Mouse (Mus musculus) A20 (cell line): Measurements from ENCODE around the gene Arfip2.

Source experiments
- DNase-seq: peaks from one replicate; pipeline ENCODE4 v3.0.0-alpha.2; 2011; ENCODE audit warnings: low read depth, low spot score

The Arfip2 gene

DNA sequence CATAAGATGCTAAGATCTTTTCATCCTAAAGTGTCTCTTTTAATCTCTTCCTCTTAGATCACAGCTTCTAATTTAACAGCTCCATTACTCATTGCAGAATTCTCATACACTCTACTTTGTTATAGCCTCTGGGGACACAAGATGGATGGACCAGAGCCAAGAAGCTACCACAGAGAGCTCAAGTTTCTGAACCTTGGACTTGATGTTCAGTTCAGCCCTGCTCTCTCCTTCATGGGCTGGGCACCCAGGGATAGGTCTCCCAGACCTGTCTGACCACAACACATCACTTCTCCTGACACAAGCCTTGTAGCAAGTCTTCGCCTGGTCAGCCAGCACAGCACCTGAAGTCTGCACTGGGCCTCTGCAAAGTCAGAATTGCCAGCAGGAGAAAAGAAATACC, 25.8 kb downstream of the Arfip2 start:
- DNase-seq, result no peak

DNA sequence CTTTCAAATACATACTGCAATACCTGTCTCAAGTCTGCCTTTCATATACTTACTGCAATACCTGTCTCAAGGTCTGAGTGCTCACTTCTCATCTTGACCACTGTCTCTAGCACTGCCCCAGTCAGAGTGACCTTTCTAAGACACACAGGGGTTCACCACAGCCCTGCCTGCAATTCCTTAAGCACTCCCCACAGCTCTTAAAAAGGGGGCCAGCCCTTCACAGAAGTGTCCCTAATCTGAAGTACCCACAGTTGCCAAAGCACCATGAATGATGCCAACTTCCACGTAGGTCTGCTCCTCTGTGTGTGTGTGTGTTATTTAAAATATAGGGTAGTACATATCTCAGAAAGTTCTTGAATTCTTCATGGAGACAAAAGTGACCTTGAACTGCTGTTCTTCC, 28.4 kb downstream of the Arfip2 start:
- DNase-seq, result no peak

DNA sequence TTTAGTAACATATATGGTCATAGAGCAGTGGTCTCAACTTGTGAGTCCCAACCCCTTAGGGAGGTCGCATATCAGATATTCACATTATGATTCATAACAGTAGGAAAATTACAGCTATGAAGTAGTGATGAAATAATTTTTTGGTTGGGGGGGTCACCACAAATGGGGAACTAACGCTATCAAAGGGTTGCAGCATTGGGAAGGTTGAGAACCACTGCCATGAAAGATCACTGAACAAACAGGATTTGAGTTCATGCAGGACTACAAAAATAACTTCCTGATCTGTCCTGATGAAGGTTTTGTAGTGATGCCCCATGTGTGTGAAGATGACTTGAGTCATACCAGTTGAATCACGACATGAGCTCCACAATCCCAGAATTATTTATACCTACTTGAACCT, 31.7 kb downstream of the Arfip2 start:
- no peak for DNase-seq

DNA sequence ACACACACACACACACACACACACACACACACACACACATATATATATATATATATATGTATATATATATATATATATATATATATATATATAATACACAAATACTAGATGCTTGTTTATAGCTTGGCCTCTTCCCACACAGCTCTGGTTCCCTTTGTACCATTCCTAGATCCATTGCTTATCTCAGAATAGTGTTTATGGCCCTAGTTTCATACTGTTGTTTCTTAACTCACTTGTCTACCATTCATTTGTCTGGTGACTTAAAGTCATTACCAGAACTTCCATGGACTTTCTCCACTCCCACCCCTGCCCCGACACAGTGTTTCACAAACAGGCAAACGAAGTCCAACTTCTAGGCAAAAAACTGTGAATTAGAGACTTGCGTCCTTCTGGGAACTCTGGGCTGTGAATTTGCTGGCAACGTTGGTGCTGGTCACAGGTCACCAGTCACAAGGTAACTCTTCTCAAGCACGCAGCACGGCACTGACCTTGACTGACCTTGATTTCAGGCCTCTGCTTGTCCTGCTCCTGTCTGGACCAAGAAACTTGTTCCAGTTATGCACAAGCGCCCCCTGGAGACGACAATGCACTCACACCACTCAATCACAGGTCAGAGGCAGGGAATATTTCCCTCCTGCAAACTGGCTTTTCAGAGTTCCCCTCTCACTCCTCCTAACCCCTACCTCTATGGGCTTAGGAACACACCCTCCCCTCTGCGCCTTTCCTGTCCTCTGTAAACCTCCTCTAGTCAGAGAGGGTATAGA, 37.2 kb downstream of the Arfip2 start:
- peak; percentile 59 for DNase-seq

DNA sequence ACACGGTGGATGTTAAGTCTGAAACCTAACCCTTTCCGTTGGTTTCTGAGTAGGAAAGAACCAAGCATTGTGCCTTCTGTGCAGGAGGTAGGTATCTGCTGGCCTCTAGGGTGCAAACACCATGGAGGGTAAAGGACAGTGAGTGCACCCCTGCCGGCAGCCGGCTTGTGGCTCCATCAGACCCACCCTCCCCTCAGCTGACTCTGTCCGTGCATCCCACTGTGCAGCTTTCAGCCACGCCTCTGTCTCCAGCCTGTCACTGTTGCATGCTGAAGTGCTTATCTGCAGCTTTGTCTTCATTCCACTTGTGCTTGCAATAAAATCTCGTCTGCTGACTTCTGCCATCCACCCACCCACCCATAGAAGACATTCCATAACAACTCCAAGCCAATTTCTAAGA, 50.1 kb downstream of the Arfip2 start:
- no peak for DNase-seq

DNA sequence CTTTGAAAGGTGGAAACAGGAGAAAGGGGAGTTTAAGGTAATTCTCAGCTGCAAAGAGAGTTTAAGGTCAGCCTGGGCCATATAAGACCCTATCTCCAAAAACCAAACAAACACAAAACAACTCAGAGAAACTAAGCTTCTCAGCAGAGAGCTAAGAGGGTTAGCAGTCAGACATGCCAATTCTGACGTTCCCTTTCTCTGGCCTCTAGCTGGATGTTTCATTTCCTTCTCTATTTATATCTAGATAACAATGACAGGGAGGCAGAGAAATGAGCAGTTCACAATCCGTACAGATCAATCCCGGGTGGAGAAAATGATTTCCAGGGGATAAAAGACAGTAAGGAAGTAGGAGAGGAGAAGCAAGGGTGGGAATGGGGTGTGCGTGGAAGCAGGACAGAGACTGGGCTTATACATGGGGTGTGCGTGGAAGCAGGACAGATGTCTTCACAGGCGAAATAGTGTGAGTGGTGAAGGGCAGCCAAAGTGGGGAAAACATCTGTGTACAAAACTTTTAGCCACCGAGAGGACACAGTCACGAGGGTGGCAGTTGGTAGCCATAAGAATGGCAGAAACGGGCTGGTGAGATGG, 51.8 kb downstream of the Arfip2 start:
- DNase-seq, result no peak
